Mouse (Mus musculus) kidney, adult 2 months (tissue): ENCODE measurements at regions not wholly inside any gene's neighbourhood (a gene's known extent, or its start where the extent isn't known, plus 50 kb on each side); places are given as distances from the start of the nearest gene placed in this dataset.

Source experiments
- CTCF ChIP-seq: fragments of 200-500 bp; conservative IDR thresholded peaks from 2 replicates; pipeline ENCODE4 v1.5.1; 2011; ENCODE audit warnings: low read depth, mild to moderate bottlenecking, control low read depth, low read length, moderate library complexity, mixed read lengths; ENCODE audit not compliant: insufficient read depth, insufficient read length
- POLR2A ChIP-seq: fragments of 200-500 bp; IDR thresholded peaks from one replicate; pipeline ENCODE4 v1.6.1; 2011; ENCODE audit warnings: low read depth, low read length, control low read depth

DNA sequence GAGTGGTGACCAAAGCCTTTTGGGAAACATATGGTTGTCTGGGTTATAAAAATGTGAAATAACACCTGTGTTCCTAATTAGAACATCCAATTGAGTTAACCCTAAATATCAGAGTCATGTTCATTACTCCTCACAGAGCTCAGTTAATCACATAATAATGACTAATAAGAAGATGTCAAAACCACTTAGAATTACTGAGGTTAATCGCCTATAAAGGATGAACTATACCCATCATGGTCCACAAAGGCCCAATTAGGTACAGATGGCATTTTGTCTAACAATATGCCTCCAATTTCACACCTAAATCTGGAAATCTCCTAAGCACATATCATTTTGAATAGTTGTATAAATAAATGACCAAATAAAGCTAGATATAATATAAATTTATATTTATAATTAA is 1633.4 kb upstream of the Cdh6 start:
- TF ChIP-seq POLR2A = no peak
- no peak for TF ChIP-seq CTCF
